Mouse (Mus musculus) kidney, adult 2 months (tissue): ENCODE measurements around the gene Slc39a11. TPM values are rescaled to one million over a fixed set of nuclear protein-coding genes. Genes with fewer than 3 reads are reported as not detected.
A peak's percentile ranks its signal among the peaks of the same experiment; 100 is the strongest.

ENCODE experiments used
- DNase-seq: peaks from one replicate; pipeline ENCODE4 v3.0.0; 2021
- H3K27ac ChIP-seq: fragments of 200-500 bp; 2 replicates; pipeline ENCODE4 v1.5.1; 2012; ENCODE audit warnings: low read depth, low read length, control low read depth, inconsistent platforms; ENCODE audit not compliant: insufficient read depth
- H3K27me3 ChIP-seq: fragments of 200-500 bp; replicated peaks from 2 replicates; pipeline ENCODE4 v1.6.1; 2012; ENCODE audit warnings: mild to moderate bottlenecking, moderate library complexity, low read length, inconsistent platforms; ENCODE audit not compliant: control insufficient read depth, insufficient read depth
- H3K36me3 ChIP-seq: fragments of 200-500 bp; 2 replicates; pipeline ENCODE4 v1.6.1; 2012; ENCODE audit warnings: mild to moderate bottlenecking, moderate library complexity, low read length, inconsistent platforms; ENCODE audit not compliant: control insufficient read depth, insufficient read depth
- H3K4me1 ChIP-seq: fragments of 200-500 bp; 2 replicates; pipeline ENCODE4 v1.6.1; 2011; ENCODE audit warnings: low read length; ENCODE audit not compliant: control insufficient read depth, insufficient read depth
- H3K4me3 ChIP-seq: fragments of 200-500 bp; 2 replicates; pipeline ENCODE4 v1.5.1; 2011; ENCODE audit warnings: mild to moderate bottlenecking, low read depth, low read length, control low read depth; ENCODE audit not compliant: insufficient read depth
- CTCF ChIP-seq: fragments of 200-500 bp; conservative IDR thresholded peaks from 2 replicates; pipeline ENCODE4 v1.5.1; 2011; ENCODE audit warnings: low read depth, mild to moderate bottlenecking, control low read depth, low read length, moderate library complexity, mixed read lengths; ENCODE audit not compliant: insufficient read depth, insufficient read length
- POLR2A ChIP-seq: fragments of 200-500 bp; IDR thresholded peaks from one replicate; pipeline ENCODE4 v1.6.1; 2011; ENCODE audit warnings: low read depth, low read length, control low read depth
- WGBS: fragments of 180-500 bp; shearing (Covaris S2); methylation state at CpG from one replicate; pipeline ENCODE4 v1.1.7; 2018; 5-methylcytosine and 5-hydroxymethylcytosine counted together
- polyA plus RNA-seq: library from polyadenylated mRNA; depleted of rRNA; stranded (reverse); fragments of >200 nt; gene quantifications from 2 replicates; pipeline ENCODE4 v1.2.3, GENCODE M21; 2012

Slc39a11 gene
- polyA plus RNA-seq, 1 experiment: 24.5 TPM

DNA sequence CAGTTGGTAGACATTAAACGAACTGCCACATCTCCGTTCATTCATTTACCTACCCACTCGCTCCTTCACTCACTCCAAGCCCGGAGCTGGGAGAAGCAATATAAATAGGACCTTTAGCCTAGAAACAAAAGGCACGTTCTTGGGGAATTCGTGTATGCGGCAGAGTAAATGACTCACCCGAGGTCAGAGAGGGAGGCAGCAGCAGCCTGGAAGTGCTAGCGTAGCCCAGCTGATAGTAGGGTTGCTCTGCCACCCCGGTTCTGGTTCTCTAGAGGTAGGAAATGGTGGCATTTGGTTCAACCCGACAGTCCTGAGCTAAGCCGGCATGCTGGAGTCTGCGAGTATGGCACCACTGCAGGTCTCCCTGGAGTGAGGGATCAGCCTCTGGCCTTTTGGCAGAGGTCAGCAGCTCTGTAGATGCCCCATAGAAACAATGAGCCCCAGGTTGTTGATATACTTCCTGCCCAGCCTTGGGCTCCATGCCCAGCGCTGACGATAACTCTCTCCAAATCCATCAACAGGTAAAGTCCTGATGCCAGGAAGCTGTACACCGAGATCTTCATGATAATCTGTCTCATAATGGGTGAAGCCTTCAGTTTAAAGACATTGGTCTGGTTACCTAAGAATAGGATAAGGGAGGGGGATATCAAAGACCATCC, 440.5 kb downstream of the Slc39a11 start:
- no peaks in the 10 kb centered on the region for H3K27me3 ChIP-seq
- H3K36me3 ChIP-seq: no peaks in the 10 kb centered on the region
- WGBS: 51% methylated on average over 16 of the region's 16 CpGs
- H3K4me3 ChIP-seq: no peak overlapping the region
- no peak overlapping the region for H3K27ac ChIP-seq
- no peaks in the 10 kb centered on the region for H3K4me1 ChIP-seq
- TF ChIP-seq CTCF (no peak), POLR2A (no peak)
- no peak for DNase-seq

DNA sequence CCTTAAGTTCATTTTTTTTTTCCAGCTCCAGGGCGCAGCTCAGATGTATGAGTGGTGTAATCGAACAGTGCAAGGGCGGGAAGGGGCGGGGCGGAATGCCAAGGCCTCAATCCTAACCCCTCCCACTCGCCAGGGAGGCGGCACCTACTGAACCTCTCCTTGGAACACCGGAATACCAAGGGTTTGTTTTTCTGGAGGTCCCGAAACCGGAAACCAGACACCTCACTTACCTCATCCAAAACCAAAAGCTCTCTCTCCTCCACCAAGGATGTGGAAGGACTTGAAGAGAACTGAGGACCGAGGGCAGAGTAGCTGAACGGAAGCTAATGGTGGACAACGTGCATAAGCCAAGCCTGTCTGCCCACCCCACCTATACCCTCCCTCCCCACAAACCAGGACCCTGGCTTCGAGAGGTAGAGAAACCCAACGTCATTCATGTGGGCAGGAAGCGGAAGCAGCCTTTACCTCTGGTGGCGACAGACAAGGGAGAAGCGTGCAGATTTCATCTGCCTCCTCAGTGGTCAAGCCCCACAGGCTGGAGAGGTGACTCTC, 441.3 kb downstream of the Slc39a11 start:
- TF ChIP-seq POLR2A: no peak
- TF ChIP-seq CTCF: no peak
- no peaks in the 10 kb centered on the region for H3K27me3 ChIP-seq
- H3K27ac ChIP-seq: no peak overlapping the region
- H3K4me3 ChIP-seq: no peak overlapping the region
- H3K36me3 ChIP-seq: no peaks in the 10 kb centered on the region
- WGBS: 47% methylated on average over 18 of the region's 18 CpGs
- no peaks in the 10 kb centered on the region for H3K4me1 ChIP-seq
- no peak for DNase-seq

DNA sequence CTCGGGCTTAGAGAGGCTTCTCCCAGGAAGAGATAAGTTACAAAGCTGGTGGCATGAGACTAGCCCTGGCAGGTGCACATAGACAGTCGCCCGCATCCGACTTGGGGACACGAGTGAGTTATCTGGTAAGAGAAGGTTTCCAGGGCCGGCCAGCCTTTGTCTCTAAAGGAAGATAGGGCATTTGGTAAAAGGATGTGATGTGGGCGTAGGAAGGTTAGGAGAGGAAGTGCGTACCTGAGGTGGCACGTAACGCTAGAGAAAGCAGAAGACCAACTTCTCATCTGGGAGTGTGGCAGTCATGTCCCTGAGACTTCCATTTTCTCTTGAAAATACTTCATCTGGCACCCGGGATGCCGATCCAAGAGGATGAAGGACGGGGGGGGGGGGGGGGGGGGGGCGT, 441.9 kb downstream of the Slc39a11 start:
- Histone ChIP-seq H3K27me3 (no peaks in the 10 kb centered on the region), H3K36me3 (no peaks in the 10 kb centered on the region), H3K4me3 (no peak overlapping the region), H3K4me1 (no peaks in the 10 kb centered on the region), H3K27ac (no peak overlapping the region)
- 75% methylated on average over 14 of the region's 14 CpGs for WGBS
- TF ChIP-seq CTCF (no peak), POLR2A (no peak)
- no peak for DNase-seq

DNA sequence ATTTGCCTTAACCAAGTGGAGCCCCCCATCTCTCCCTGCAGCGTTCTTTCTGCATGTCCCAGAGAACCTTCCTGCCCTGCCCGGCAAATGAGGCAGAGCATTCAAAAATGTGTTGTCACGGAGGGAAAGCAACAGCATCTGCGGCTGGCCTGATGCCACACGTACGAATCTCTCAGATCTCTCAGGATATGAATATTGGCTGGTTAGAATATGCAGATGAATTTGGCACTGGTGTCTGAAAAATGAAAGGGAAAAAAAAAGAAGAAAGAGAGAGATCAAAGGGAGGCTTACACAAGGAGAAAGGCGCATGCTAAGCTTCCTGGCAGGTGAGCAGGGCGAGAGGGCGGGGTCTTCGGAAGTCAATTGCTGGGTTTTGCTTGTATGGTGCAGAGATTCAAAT, 443.8 kb downstream of the Slc39a11 start:
- TF ChIP-seq POLR2A (no peak), CTCF (no peak)
- H3K27ac ChIP-seq: no peak overlapping the region
- H3K4me3 ChIP-seq: no peak overlapping the region
- 81% methylated on average over 10 of the region's 10 CpGs for WGBS
- no peaks in the 10 kb centered on the region for H3K4me1 ChIP-seq
- no peaks in the 10 kb centered on the region for H3K27me3 ChIP-seq
- no peaks in the 10 kb centered on the region for H3K36me3 ChIP-seq
- DNase-seq: no peak

DNA sequence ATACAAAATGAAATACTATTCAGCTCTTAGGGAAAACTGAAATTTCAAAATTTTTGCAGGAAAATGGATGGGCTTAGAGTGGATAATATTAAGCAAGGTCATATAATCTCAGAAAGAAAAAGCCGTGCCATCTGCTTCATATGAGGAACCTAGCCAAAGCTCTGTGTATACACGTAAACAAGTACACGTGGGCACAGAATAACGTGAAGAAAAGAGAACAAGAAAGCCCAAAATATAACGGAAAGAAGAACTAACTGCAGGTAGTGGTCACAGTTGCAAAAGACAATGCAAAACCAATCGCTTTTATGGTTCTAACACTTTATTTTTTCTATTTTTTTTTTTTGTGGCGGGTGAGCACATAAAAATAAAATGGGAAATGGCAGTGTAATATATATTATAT, 446.9 kb downstream of the Slc39a11 start:
- no peak for TF ChIP-seq CTCF
- no peak for TF ChIP-seq POLR2A
- DNase-seq: no peak
- Histone ChIP-seq H3K36me3 (no peaks in the 10 kb centered on the region), H3K27ac (no peak overlapping the region), H3K4me3 (no peak overlapping the region), H3K4me1 (no peaks in the 10 kb centered on the region), H3K27me3 (no peaks in the 10 kb centered on the region)
- 86% methylated on average over 7 of the region's 7 CpGs for WGBS

DNA sequence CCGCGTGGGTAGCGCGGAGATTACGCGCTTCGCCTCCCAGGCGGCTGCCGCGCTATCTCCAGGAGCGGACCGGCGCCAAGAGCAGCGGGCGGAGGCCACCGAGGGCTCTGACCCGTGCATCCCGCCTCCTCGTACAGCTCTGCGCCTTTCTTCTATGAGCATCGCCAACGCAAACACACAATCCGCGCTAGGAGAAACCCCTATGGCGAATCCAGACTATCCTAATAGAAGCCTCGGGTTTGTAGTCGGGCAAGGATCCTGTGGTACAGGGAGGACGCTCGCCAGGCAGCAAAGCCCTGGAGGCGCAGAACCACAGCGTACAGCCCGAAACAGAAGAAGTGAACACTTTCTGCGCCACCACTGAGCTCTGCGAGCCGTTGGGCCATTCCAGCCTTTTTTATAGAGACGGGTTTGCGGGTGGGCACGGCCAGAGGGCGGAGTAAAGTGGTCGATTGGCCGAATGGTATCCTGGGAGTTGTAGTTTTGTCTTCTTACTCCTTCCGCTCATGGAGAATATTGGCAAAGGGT, 448.3 kb downstream of the Slc39a11 start:
- no peak overlapping the region for H3K27ac ChIP-seq
- no peaks in the 10 kb centered on the region for H3K36me3 ChIP-seq
- H3K4me3 ChIP-seq: peak overlapping the region; percentile 57
- WGBS: under 1% methylated on average over 42 of the region's 42 CpGs
- H3K4me1 ChIP-seq: no peaks in the 10 kb centered on the region
- TF ChIP-seq POLR2A: peak; percentile 88
- TF ChIP-seq CTCF: no peak
- peak; percentile 84 for DNase-seq
- H3K27me3 ChIP-seq: no peaks in the 10 kb centered on the region

DNA sequence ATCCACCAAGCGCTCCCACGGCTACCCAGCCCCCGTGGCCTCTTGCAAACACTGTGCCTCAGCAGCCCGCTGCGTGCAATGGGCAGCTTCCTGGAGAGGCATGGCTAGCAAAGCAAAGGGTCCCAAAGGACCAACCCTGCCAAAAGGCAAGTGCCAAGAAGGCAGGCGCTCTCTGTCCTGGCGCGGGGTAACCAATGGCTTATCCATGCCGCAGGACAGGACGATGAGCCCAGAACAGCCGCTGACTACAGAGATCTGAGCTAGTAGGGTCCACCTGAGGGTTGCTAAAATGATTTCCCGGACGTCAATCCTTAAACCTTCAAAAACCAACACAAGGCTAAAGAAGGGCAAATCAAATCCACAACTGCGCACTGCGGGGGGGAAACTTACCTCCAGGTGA, 449.0 kb downstream of the Slc39a11 start:
- Histone ChIP-seq H3K27me3 (no peaks in the 10 kb centered on the region), H3K27ac (no peak overlapping the region), H3K4me1 (no peaks in the 10 kb centered on the region), H3K4me3 (peak overlapping the region; percentile 57), H3K36me3 (no peaks in the 10 kb centered on the region)
- TF ChIP-seq CTCF (no peak), POLR2A (no peak)
- WGBS: 16% methylated on average over 15 of the region's 15 CpGs
- DNase-seq: no peak

DNA sequence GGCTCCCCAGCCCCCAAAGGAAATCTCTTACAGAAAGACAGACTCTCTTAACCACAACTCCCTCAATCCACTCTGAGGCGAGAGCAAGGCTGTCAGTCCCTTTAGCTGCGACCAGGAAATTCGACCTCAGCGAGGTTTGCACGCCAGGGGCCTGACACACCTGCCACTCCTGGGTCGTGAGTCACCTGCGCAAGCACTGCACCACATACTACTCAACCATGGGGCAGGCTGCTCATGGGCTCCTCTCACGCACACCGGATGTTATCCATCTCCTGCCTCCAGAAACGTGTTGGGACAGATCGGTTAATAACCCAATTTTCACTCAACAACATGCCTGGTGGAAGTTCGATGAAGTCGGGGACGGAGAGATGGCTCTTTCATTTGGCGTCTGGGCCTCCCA, 451.3 kb downstream of the Slc39a11 start:
- Histone ChIP-seq H3K27ac (no peak overlapping the region), H3K4me3 (no peak overlapping the region), H3K27me3 (no peaks in the 10 kb centered on the region), H3K4me1 (no peaks in the 10 kb centered on the region), H3K36me3 (no peaks in the 10 kb centered on the region)
- DNase-seq: no peak
- no peak for TF ChIP-seq CTCF
- TF ChIP-seq POLR2A: no peak
- WGBS: 84% methylated on average over 15 of the region's 15 CpGs
